Mouse (Mus musculus) intestine, postnatal 0 days (tissue): ENCODE measurements around the gene Iqcn. TPM values are rescaled to one million over a fixed set of nuclear protein-coding genes. Genes with fewer than 3 reads are reported as not detected.

Experiments used
- ATAC-seq: fragments of 200-750 bp; cut with Nextera tagmentation; 2 replicates; pipeline ENCODE4 v1.8.0; 2017; ENCODE audit warnings: mild to moderate bottlenecking, moderate TSS enrichment, moderate library complexity
- H3K27ac ChIP-seq: fragments of 300-500 bp; sonication (generic); 2 replicates; pipeline ENCODE4 v1.5.1; 2014; ENCODE audit warnings: mild to moderate bottlenecking, low read depth, low read length, moderate library complexity
- H3K27me3 ChIP-seq: fragments of 300-500 bp; sonication (generic); replicated peaks from 2 replicates; pipeline ENCODE4 v1.6.1; 2014; ENCODE audit warnings: low read length, mixed read lengths; ENCODE audit not compliant: control insufficient read depth, insufficient read depth
- H3K36me3 ChIP-seq: fragments of 300-500 bp; sonication (generic); 2 replicates; pipeline ENCODE4 v1.6.1; 2014; ENCODE audit warnings: mild to moderate bottlenecking, moderate library complexity; ENCODE audit not compliant: control insufficient read depth, insufficient read depth
- H3K4me1 ChIP-seq: fragments of 300-500 bp; sonication (generic); replicated peaks from 2 replicates; pipeline ENCODE4 v1.6.1; 2014; ENCODE audit warnings: antibody characterized with exemption, low read length, mixed read lengths; ENCODE audit not compliant: control insufficient read depth, insufficient read depth
- H3K4me2 ChIP-seq: fragments of 300-500 bp; sonication (generic); replicated peaks from 2 replicates; pipeline ENCODE4 v1.6.1; 2014; ENCODE audit warnings: low read depth, mild to moderate bottlenecking, moderate library complexity
- H3K4me3 ChIP-seq: fragments of 300-500 bp; sonication (generic); 2 replicates; pipeline ENCODE4 v1.5.1; 2014; ENCODE audit warnings: low read depth, low read length
- H3K9ac ChIP-seq: fragments of 300-500 bp; sonication (generic); 2 replicates; pipeline ENCODE4 v1.6.1; 2014; ENCODE audit warnings: mild to moderate bottlenecking, low read depth, low read length
- H3K9me3 ChIP-seq: fragments of 300-500 bp; sonication (generic); 2 replicates; pipeline ENCODE4 v1.6.1; 2016; ENCODE audit warnings: mixed run types; ENCODE audit not compliant: control insufficient read depth
- CTCF ChIP-seq: sonication (generic); IDR thresholded peaks from 2 replicates; pipeline ENCODE4 v1.5.1; 2016; ENCODE audit warnings: low read depth, mild to moderate bottlenecking, control low read depth, antibody characterized with exemption, moderate library complexity
- WGBS: fragments of 180-500 bp; shearing (Covaris S2); extraction: QIAGEN DNeasy Blood & Tissue Kit; methylation state at CpG from one replicate; pipeline ENCODE4 v1.1.7; 2014; 5-methylcytosine and 5-hydroxymethylcytosine counted together
- polyA plus RNA-seq: library from polyadenylated mRNA; unstranded; fragments of >200 nt; fragmentation: Nextera tagmentation; extraction: Ambion mirVana; gene quantifications from 2 replicates; pipeline ENCODE4 v1.2.1, GENCODE M21; 2015

The Iqcn gene
- polyA plus RNA-seq, 1 experiment from 2014 or later, result not detected

DNA sequence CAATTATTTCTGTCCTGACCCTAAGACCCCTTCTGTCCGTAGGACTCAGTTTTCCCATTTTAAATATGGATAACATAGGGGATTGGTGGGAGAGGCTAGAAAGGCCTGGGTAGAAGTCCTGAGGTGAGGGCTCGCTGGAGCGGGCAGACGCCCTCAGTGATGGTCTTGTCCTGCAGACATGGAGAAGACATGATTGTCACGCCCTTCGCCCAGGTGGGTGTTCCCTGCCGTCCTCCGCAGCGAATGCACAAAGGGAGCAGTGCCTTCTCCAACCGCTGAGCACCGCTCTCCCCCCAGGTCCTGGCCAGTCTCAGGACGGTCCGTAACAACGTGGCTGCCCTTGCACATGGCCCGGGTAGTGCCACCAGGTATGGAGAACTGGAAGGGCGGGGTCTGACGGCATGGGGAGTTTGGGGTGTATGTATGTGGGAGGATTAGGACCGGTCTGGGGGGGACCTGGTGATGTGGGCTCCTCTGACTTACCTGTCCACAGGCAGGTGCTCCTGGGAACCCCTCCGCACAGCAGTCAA lies 42.5 kb downstream of the Iqcn start:
- no peak overlapping the region for H3K4me2 ChIP-seq
- H3K36me3 ChIP-seq, result no peaks in the 10 kb centered on the region
- H3K27me3 ChIP-seq, result peaks cover 38% of the 10 kb centered on the region
- ATAC-seq, result no peak
- no peak overlapping the region for H3K9ac ChIP-seq
- no peak for TF ChIP-seq CTCF
- H3K4me1 ChIP-seq, result no peaks in the 10 kb centered on the region
- no peaks in the 10 kb centered on the region for H3K9me3 ChIP-seq
- H3K4me3 ChIP-seq, result no peak overlapping the region
- WGBS, result 58% methylated on average over 19 of the region's 19 CpGs
- no peak overlapping the region for H3K27ac ChIP-seq

DNA sequence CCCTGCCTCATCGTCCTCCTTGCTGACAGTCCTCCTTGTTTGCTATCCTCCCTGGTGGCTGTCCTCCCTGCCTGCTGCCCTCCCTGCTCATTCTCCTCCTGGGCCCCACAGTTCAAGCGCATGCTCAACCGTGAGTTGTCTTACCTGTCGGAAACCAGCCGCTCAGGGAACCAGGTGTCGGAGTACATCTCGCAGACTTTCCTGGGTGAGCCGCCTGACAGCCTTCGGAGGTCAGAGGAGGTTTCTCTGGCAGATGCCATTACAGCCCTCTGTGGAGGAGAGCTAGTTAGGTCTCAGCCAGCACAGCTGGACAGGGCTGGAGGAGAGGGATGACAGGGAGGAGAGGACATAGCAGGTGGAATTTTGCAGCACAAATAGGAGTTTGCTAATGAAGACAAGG lies 43.4 kb downstream of the Iqcn start:
- Histone ChIP-seq H3K4me2 (no peak overlapping the region), H3K4me1 (no peaks in the 10 kb centered on the region), H3K27ac (no peak overlapping the region), H3K9ac (no peak overlapping the region), H3K36me3 (no peaks in the 10 kb centered on the region), H3K4me3 (no peak overlapping the region), H3K9me3 (no peaks in the 10 kb centered on the region), H3K27me3 (peaks cover 38% of the 10 kb centered on the region)
- WGBS, result 56% methylated on average over 9 of the region's 9 CpGs
- no peak for ATAC-seq
- TF ChIP-seq CTCF, result no peak

DNA sequence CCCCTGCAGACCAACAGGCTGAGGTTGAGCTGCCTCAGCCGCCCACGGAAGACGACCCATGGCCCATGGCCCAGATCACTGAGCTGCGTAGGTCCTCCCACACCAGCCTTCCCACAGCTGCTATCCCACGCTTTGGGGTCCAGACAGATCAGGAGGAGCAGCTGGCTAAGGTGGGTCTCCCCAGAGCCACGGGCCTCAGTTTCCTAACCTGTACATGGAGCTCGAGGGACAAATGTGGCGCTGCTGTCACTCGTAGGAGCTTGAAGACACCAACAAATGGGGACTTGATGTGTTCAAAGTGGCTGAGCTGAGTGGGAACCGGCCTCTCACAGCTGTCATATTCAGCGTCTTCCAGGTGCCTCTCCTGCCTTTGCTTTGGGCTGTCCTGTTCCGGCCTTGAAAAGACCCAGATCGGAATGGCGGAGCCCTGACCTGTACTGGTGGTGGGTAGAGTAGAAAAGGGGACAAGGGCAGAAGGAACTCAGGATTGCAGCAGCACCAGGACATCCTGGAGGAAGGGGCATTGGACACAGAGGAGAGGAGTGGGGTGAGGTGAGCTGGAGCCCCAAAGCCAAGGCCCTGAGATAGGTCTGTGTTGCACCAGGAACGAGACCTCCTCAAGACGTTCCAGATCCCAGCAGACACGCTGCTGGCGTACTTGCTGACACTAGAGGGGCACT lies 44.1 kb downstream of the Iqcn start:
- Histone ChIP-seq H3K36me3 (no peaks in the 10 kb centered on the region), H3K4me3 (no peak overlapping the region), H3K27me3 (peaks cover 36% of the 10 kb centered on the region), H3K4me2 (no peak overlapping the region), H3K9me3 (no peaks in the 10 kb centered on the region), H3K9ac (no peak overlapping the region), H3K27ac (no peak overlapping the region), H3K4me1 (no peaks in the 10 kb centered on the region)
- ATAC-seq, result no peak
- no peak for TF ChIP-seq CTCF
- WGBS, result 88% methylated on average over 18 of the region's 18 CpGs

DNA sequence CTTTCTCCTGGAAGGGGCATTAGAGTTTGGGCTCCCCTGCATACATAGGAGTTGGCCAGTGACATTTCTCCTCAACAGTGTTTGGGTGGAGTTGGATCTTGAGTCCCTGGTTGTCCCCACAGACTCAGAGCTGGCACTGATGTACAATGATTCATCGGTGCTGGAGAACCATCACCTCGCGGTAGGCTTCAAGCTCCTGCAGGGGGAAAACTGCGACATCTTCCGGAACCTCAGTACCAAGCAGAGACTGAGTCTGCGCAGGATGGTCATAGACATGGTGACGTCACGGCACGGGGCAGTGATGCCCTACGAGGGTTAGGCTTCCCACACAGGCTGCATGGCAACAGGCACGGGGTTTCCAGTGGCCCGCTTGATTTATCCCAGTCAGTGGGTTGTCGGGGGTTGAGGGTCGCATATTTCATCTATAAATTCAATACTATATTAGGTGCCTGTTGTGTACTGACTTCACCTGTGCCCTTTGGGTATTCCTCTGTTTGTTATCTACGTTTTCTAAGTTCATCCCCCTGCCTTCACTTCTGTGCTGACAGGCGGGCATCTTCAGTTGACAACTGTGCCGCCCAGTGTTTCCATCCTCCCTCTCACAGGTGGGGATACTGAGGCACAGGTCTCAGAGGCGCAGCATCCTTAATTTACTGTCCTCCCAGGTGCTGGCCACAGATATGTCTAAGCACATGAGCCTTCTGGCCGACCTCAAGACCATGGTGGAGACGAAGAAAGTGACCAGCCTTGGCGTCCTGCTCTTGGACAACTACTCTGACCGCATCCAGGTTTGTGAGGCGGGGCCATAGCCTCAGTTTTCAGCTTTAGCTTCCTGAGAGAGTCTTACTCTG lies 45.2 kb downstream of the Iqcn start:
- Histone ChIP-seq H3K4me2 (no peak overlapping the region), H3K27me3 (peaks cover 25% of the 10 kb centered on the region), H3K27ac (no peak overlapping the region), H3K4me1 (peaks cover 5% of the 10 kb centered on the region), H3K9ac (no peak overlapping the region), H3K4me3 (no peak overlapping the region), H3K9me3 (no peaks in the 10 kb centered on the region), H3K36me3 (no peaks in the 10 kb centered on the region)
- TF ChIP-seq CTCF, result no peak
- 85% methylated on average over 23 of the region's 23 CpGs for WGBS
- ATAC-seq, result no peak

DNA sequence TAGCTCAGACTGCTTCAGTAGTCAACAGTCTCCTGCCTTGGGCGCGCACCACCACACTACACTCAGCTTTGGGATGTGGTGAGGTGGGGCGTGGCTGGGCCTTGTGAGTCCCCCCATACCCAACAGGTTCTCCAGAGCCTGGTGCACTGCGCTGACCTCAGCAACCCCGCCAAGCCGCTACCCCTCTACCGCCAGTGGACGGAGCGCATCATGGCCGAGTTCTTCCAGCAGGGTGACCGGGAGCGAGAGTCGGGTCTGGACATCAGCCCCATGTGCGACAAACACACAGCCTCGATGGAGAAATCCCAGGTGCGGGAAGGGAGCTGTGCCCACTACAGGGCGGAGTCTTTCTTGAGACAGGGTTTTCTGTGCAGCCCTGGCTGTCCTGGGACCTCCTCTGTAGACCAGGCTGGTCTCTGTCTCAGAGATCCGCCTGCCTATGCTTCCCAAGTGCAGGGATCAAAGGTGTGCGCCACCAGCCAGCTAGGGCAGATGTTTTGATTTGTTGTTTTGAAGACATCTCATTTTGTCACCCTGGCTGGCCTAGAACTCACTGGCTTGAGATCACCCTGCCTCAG lies 45.9 kb downstream of the Iqcn start:
- H3K9me3 ChIP-seq, result no peaks in the 10 kb centered on the region
- no peak overlapping the region for H3K27ac ChIP-seq
- ATAC-seq, result no peak
- peaks cover 5% of the 10 kb centered on the region for H3K4me1 ChIP-seq
- peaks cover 17% of the 10 kb centered on the region for H3K27me3 ChIP-seq
- TF ChIP-seq CTCF, result no peak
- no peak overlapping the region for H3K9ac ChIP-seq
- H3K4me3 ChIP-seq, result no peak overlapping the region
- 78% methylated on average over 19 of the region's 19 CpGs for WGBS
- H3K4me2 ChIP-seq, result no peak overlapping the region
- no peaks in the 10 kb centered on the region for H3K36me3 ChIP-seq

DNA sequence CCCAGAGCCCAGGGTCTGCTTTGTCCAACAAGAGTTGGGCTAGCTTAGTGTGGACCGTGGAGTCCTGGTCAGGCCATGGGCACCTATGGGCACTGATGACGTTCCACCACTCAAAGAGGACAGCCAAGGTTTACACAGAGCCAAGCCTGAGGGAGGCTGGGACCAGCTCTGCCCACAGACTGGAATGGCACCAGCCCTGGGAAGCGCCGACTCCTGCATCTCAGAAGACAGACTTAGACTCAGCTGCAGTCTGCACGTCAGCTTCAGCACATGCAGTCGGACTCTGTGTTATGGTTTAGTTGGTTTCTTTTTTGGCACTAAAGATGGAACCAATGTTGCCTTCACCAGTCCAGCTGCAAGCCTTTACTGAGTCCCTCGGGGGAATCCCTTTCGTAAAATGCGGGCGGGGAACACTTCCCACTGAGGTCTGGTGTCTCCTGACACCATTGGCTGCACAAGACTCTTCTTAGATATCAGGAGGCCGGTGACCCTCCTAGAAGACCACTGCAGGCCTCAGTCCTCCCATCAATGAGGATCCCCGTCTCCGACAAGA lies 46.9 kb downstream of the Iqcn start:
- peaks cover 5% of the 10 kb centered on the region for H3K4me1 ChIP-seq
- no peak overlapping the region for H3K4me2 ChIP-seq
- H3K27ac ChIP-seq, result no peak overlapping the region
- H3K9me3 ChIP-seq, result no peaks in the 10 kb centered on the region
- ATAC-seq, result no peak
- H3K4me3 ChIP-seq, result no peak overlapping the region
- H3K36me3 ChIP-seq, result no peaks in the 10 kb centered on the region
- H3K27me3 ChIP-seq, result peaks cover 10% of the 10 kb centered on the region; the same call in 1 of the 2 replicates
- TF ChIP-seq CTCF, result no peak
- no peak overlapping the region for H3K9ac ChIP-seq
- 86% methylated on average over 13 of the region's 13 CpGs for WGBS
